Mouse (Mus musculus) heart, embryonic 16.5 days (tissue): ENCODE measurements around the gene Prph. TPM values are rescaled to one million over a fixed set of nuclear protein-coding genes. Genes with fewer than 3 reads are reported as not detected.
A peak's percentile ranks its signal among the peaks of the same experiment; 100 is the strongest.

Experiments used
- ATAC-seq: fragments of 200-750 bp; cut with Nextera tagmentation; replicated peaks from 2 replicates; pipeline ENCODE4 v1.8.0; 2017; ENCODE audit warnings: moderate number of reproducible peaks; ENCODE audit not compliant: insufficient read depth, low FRiP score; ENCODE audit errors: extremely low read depth
- H3K27ac ChIP-seq: fragments of 300-500 bp; sonication (generic); 2 replicates; pipeline ENCODE4 v1.5.1; 2014; ENCODE audit warnings: mild to moderate bottlenecking, low read length, control low read depth, moderate library complexity
- H3K27me3 ChIP-seq: fragments of 300-500 bp; sonication (generic); 2 replicates; pipeline ENCODE4 v1.6.1; 2014; ENCODE audit warnings: low read length, mixed read lengths; ENCODE audit not compliant: control insufficient read depth, insufficient read depth
- H3K36me3 ChIP-seq: fragments of 300-500 bp; sonication (generic); 2 replicates; pipeline ENCODE4 v1.6.1; 2014; ENCODE audit not compliant: control insufficient read depth, insufficient read depth
- H3K4me1 ChIP-seq: fragments of 300-500 bp; sonication (generic); 2 replicates; pipeline ENCODE4 v1.6.1; 2014; ENCODE audit warnings: low read length, mixed read lengths; ENCODE audit not compliant: control insufficient read depth, insufficient read depth
- H3K4me2 ChIP-seq: fragments of 300-500 bp; sonication (generic); 2 replicates; pipeline ENCODE4 v1.6.1; 2014; ENCODE audit warnings: low read depth, mild to moderate bottlenecking, control low read depth, low read length
- H3K4me3 ChIP-seq: fragments of 300-500 bp; sonication (generic); 2 replicates; pipeline ENCODE4 v1.5.1; 2014; ENCODE audit warnings: mild to moderate bottlenecking, control low read depth, low read length
- H3K9ac ChIP-seq: fragments of 300-500 bp; sonication (generic); 2 replicates; pipeline ENCODE4 v1.6.1; 2014; ENCODE audit warnings: low read length, control low read depth
- H3K9me3 ChIP-seq: fragments of 300-500 bp; sonication (generic); replicated peaks from 2 replicates; pipeline ENCODE4 v1.6.1; 2016; ENCODE audit warnings: low read length; ENCODE audit not compliant: control insufficient read depth
- WGBS: fragments of 180-500 bp; shearing (Covaris S2); extraction: QIAGEN DNeasy Blood & Tissue Kit; methylation state at CpG from one replicate; pipeline ENCODE4 v1.1.7; 2014; 5-methylcytosine and 5-hydroxymethylcytosine counted together
- polyA plus RNA-seq: library from polyadenylated mRNA; unstranded; fragments of >200 nt; fragmentation: Nextera tagmentation; extraction: Ambion mirVana; gene quantifications from 2 replicates; pipeline ENCODE4 v1.2.1, GENCODE M21; 2015

The Prph gene
- polyA plus RNA-seq, 1 experiment from 2014 or later = 2.4 TPM

DNA sequence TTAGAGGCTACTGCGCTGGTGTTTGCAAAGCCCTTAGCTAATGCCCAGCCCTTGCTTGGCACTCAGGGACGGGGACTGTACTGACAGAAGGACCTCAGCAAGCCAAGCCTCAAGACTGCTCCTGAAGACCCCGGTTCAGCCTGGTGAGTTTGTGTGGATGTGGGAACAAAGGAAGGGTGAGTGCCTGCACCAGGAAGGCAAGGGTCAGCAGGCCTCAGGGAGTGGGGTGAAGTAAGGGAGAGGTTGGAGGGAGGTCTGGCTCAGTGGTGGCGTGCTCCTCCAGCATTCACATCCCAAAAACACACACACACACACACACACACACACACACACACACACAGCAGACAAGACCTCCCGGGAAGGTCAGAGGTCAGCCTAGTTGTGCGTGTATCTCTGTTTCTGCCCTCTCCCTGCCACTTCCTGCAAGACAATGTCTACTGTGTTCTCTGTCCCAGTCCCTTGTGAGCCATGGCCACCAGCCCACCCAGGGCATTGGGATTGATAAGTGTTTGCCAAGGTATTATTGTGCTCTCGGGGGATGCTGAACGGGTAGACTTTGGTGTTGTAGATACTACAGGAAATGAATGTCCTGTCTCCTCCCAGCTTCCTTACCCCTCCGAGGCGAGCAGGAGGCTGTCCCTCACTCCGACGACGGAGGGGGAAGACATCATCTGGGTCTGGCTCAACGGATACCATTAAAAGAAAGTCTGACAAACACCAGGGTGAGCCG is 23.4 kb downstream of the Prph start:
- H3K9me3 ChIP-seq = no peaks in the 10 kb centered on the region
- H3K9ac ChIP-seq = no peak overlapping the region
- H3K27me3 ChIP-seq = no peaks in the 10 kb centered on the region; the same call in 1 of the 2 replicates
- peaks cover 20% of the 10 kb centered on the region for H3K4me1 ChIP-seq
- no peak overlapping the region for H3K4me2 ChIP-seq
- H3K4me3 ChIP-seq = no peak overlapping the region
- no peak overlapping the region for H3K27ac ChIP-seq
- WGBS = 72% methylated on average over 15 of the region's 15 CpGs
- H3K36me3 ChIP-seq = peaks cover 35% of the 10 kb centered on the region
- no peak for ATAC-seq

DNA sequence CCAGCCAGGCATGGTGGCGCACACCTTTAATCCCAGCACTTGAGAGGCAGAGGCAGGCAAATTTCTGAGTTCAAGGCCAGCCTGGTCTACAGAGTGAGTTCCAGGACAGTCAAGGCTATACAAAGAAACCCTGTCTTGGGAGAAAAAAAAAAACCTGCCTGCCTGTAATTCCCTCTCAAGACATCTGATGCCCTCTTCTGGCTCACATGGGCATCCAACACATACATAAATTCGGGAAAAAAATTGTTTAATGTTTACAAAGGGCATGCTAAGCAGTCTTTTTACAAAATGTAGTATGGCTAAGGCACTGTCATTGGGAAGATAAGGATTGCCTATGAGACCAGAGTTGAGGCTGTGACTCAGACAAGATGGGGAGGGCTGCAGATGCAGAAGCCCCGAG is 24.8 kb downstream of the Prph start:
- no peak for ATAC-seq
- Histone ChIP-seq H3K4me3 (no peak overlapping the region), H3K27me3 (peaks cover 8% of the 10 kb centered on the region), H3K9me3 (no peaks in the 10 kb centered on the region), H3K36me3 (peaks cover 35% of the 10 kb centered on the region), H3K4me1 (peaks cover 15% of the 10 kb centered on the region), H3K27ac (no peak overlapping the region), H3K9ac (no peak overlapping the region), H3K4me2 (no peak overlapping the region)
- 81% methylated on average over 3 of the region's 3 CpGs for WGBS

DNA sequence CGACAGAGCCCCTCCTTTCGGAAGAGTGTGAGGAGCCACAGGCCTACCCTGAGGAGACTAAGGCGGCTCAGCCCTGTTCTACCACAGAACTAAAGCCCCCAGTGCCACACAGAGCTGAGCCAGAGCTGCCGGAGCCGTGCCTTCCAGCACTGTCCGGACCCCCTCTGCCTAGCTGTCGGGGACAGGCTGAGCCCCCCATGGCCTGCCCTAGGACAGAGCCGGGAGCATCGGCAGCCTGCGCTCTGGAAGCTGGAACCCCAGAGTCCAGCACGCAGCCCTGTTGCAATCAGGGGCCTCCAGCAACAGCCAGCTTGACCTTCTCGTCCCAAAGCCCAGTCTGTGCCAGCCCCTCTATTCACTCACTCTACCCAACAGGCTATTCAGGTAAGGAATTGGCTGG is 27.3 kb downstream of the Prph start:
- Histone ChIP-seq H3K36me3 (peaks cover 35% of the 10 kb centered on the region), H3K27me3 (peaks cover 31% of the 10 kb centered on the region), H3K9me3 (no peaks in the 10 kb centered on the region), H3K4me1 (peaks cover 3% of the 10 kb centered on the region; the same call in 1 of the 2 replicates), H3K9ac (no peak overlapping the region), H3K4me3 (no peak overlapping the region), H3K27ac (no peak overlapping the region), H3K4me2 (no peak overlapping the region)
- 93% methylated on average over 12 of the region's 12 CpGs for WGBS
- ATAC-seq = no peak

DNA sequence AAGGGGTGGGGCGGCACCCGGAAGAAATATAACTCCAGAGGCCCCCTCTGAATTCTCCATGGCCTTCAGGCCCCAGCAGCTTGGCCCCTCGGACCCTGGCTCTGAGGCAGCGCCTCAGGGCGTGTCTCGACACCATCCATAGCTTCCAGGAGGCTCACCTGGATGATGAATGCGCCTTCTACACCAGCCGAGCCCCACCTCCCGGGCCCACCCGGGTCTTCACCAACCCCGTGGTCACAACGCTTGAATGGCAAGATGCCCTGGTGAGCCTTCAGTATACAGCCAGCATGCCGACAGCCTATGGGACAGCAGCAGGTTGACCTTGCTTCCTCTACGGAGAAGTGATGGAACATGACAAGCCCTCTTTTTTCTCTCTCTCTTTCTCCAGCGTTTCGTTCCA is 27.9 kb downstream of the Prph start:
- 88% methylated on average over 16 of the region's 16 CpGs for WGBS
- Histone ChIP-seq H3K27me3 (peaks cover 36% of the 10 kb centered on the region), H3K9me3 (no peaks in the 10 kb centered on the region), H3K4me1 (peaks cover 3% of the 10 kb centered on the region; the same call in 1 of the 2 replicates), H3K4me3 (no peak overlapping the region), H3K4me2 (no peak overlapping the region), H3K36me3 (peaks cover 31% of the 10 kb centered on the region), H3K27ac (no peak overlapping the region), H3K9ac (no peak overlapping the region)
- no peak for ATAC-seq

DNA sequence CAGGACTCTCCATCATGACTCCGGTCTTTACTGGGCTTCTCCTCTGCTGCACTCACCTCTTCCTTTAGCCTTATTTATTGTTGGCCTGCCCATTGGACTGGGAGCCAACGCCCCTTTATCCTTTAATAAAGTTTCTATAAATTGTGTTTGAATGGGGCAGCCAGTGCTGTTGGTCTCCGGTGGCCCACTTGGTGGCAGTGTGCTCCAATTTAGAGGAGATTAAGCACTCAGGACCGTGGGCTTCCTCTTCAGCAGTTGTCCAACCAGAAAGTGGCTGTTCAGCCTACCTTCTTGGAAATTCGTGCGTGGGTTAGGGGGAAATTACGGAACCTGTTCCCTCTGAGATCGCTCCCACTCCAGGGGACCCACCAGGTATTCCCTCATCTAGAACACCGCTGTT is 28.3 kb downstream of the Prph start:
- ATAC-seq = no peak
- Histone ChIP-seq H3K9ac (no peak overlapping the region), H3K9me3 (no peaks in the 10 kb centered on the region), H3K4me1 (peaks cover 3% of the 10 kb centered on the region; the same call in 1 of the 2 replicates), H3K4me2 (no peak overlapping the region), H3K4me3 (no peak overlapping the region), H3K36me3 (peaks cover 28% of the 10 kb centered on the region), H3K27ac (no peak overlapping the region), H3K27me3 (peaks cover 40% of the 10 kb centered on the region)
- 72% methylated on average over 9 of the region's 9 CpGs for WGBS

DNA sequence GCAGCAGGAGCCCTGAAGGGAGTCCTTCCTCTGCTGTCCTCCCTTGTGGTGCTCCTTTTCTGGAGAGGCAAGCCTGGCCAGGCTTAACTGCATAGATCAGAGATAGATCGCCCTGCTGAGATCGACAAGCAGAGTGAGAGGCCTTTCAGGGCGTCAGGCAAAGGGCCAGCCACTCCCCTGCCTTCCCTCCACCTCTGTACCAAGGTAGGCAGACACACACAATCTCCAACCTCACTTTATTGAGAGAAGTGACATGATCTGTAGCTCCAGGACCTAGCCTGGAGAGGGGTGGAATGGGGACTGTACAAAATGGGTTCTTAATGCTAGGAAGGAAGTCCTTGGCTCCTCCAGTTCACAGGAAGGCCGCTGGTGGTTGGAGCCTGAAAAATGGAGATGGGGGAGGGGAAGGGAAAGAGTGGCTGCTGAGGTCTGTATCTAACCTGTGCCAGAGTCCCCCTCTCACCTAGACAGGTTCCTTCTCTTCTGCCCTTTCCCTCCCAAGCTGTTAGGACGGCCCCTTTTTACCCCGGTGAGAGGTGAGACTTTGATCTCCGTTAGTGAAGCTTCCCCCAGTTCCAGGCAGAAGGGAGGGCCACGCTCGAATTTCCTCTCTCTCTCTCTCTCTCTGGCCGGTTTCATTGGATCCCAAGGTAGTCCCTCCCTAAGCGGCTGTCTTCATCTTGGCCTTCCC is 29.0 kb downstream of the Prph start:
- Histone ChIP-seq H3K9ac (no peak overlapping the region), H3K4me1 (0 out of 2 replicates have a peak, but pooled peaks cover 4% of the 10 kb centered on the region), H3K27me3 (peaks cover 46% of the 10 kb centered on the region), H3K9me3 (no peaks in the 10 kb centered on the region), H3K27ac (no peak overlapping the region), H3K4me2 (0 out of 2 replicates have a peak overlapping the region, but pooled peaks have one; percentile 7), H3K36me3 (peaks cover 25% of the 10 kb centered on the region), H3K4me3 (no peak overlapping the region)
- no peak for ATAC-seq
- 14% methylated on average over 11 of the region's 11 CpGs for WGBS

DNA sequence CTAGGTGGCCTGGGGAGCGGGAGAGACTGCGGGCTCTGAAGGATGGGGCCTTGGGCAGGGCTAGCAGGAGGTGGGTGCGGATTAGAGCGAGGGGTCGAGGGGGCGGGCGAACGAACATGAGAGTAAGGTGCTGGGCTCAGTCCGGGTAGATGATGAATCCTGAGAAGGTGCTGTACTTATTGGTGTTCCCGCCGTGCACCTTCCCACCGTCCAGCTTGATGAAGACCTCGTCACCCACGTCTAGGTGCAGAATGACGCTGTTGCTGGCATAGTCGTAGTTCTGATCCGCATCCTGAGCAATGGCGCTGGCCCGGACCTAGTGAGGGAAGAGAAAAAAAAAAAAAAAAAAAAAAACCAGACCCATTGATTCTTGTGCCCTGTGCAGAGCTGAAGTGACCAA is 29.6 kb downstream of the Prph start:
- H3K9me3 ChIP-seq = no peaks in the 10 kb centered on the region
- H3K9ac ChIP-seq = no peak overlapping the region
- H3K36me3 ChIP-seq = peaks cover 25% of the 10 kb centered on the region
- 0 out of 2 replicates have a peak overlapping the region, but pooled peaks have one; percentile 7 for H3K4me2 ChIP-seq
- no peak overlapping the region for H3K4me3 ChIP-seq
- 25% methylated on average over 19 of the region's 19 CpGs for WGBS
- H3K4me1 ChIP-seq = 0 out of 2 replicates have a peak, but pooled peaks cover 4% of the 10 kb centered on the region
- peaks cover 51% of the 10 kb centered on the region for H3K27me3 ChIP-seq
- no peak overlapping the region for H3K27ac ChIP-seq
- ATAC-seq = no peak

DNA sequence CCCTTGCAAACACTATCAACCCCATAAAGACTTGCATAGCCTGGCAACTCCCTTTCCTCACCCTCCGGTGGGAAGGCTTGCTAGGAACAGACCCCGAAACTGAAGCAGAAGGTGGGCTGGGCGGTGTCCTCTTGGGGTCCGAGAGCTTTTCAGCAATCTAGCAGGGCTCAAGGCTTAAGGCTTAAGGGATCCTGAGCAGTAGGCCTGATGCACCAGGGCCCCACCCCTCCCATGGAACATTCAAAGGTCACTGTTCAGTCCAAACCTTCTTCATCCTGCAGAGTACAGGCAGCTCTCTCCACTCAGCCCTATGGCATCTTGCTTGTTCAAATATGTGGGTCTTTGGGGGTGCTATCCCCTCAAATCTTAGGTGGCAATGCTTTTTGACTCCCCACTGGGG is 31.0 kb downstream of the Prph start:
- Histone ChIP-seq H3K4me2 (no peak overlapping the region), H3K9me3 (no peaks in the 10 kb centered on the region), H3K36me3 (peaks cover 21% of the 10 kb centered on the region), H3K27me3 (peaks cover 65% of the 10 kb centered on the region), H3K4me3 (no peak overlapping the region), H3K9ac (no peak overlapping the region), H3K4me1 (0 out of 2 replicates have a peak, but pooled peaks cover 4% of the 10 kb centered on the region), H3K27ac (no peak overlapping the region)
- no peak for ATAC-seq
- 83% methylated on average over 4 of the region's 4 CpGs for WGBS
